Mouse (Mus musculus) liver, embryonic 14.5 days (tissue): ENCODE results near the gene Lad1.

Source experiments
- CTCF ChIP-seq: IDR thresholded peaks from 2 replicates; pipeline ENCODE4 v1.5.1; 2016; ENCODE audit warnings: antibody characterized with exemption, low read depth, control low read depth
- EP300 ChIP-seq: IDR thresholded peaks from 2 replicates; pipeline ENCODE4 v1.6.1; 2016; ENCODE audit warnings: antibody characterized with exemption, low read depth

DNA sequence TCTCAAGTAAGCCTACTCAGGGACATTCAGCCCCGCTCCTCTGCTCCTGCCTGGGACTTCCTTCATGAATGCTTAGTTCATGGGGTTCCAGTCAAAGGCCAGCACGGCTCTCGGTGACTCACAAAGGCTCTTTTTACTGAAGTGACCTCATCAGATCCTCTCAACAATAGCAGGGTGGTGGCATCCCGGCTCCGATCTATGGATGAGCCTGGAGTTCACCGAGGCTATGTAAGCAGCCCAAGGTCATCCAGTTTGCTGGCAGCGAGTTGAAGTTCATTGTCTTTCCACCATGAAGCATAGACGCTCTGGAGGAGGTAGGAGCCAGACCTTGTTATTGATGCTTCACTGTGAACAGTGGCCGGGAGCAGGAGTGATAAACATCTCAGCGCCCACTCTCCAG, 35.6 kb upstream of the Lad1 start:
- no peak for TF ChIP-seq EP300
- no peak for TF ChIP-seq CTCF
